Mouse (Mus musculus) induced T-regulatory cell, adult 2 months (primary cell): Measurements from ENCODE around the gene Gm20388.

ENCODE experiments used
- DNase-seq: peaks from one replicate; pipeline ENCODE4 v3.0.0-alpha.2; 2012; ENCODE audit warnings: low read depth

Gm20388 gene

GRCm38 (mm10) chr8:121093496-121093895, 1182.9 kb downstream of the Gm20388 start:
- no peak for DNase-seq

DNA sequence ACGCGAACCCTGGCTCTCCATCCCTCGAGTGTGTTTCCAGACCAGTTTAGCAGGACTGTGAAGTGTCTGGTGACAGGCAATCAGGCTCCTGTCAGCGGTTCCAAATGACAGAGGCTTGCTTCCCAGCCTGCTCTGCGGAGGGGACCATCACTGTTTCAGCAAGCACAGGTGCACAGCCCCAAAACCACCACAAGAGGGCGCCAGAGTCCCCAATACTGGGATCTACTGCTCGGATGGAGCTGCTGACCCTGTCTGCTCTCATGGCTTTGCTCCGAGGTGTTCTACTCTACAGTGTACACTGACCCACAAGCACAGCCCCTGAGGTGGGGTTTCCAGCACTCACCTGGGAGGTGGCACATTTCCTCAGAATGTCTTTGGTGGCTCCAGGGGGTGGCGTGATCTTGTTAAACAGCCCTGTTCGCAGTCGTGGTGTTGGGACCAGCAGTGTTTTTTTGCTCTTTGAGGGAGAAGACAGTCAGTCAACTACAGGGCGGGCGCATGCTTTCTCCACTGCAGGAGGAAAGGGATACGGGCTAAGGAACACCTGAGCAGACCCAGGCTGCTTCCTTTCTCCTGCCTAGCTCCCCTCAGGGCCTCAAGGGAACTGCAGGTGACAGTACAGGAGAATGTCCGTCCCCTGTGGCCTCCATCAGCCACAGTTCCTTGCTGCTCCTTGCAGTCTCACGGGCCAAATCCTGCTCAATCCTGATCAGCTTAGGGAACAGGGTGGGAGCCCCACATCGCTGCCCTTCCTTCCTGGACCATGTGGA, 1193.6 kb downstream of the Gm20388 start:
- DNase-seq, result peak; percentile 86

GRCm38 (mm10) chr8:121107668-121108656, 1197.3 kb downstream of the Gm20388 start, which contains the start of gene Mthfsd:
Gene Mthfsd (minus strand): TSS chr8:121108392.
- peak; percentile 99 for DNase-seq

DNA sequence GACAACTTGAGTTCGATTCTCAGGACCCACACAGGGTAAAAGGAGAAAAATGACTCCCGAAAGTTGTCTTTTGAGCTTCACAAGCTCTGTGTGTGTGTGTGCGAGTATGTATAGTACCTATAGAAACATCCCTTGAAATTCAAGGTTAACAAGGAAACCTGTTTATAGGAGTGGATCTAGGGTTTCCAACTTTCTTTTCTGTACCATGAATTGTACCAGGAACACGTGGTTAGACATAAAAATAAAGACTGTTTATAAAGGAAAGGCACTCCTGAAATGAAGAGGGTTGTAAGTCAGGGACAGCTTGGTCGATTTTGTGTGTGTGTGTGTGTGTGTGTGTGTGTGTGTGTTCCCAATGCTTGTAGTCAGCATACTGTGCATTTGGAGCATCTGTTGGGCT, 1198.0 kb downstream of the Gm20388 start:
- no peak for DNase-seq

- no peak for DNase-seq
These were observed 1200.7 kb downstream of the Gm20388 start for GRCm38 (mm10) chr8:121111145-121111907.

DNA sequence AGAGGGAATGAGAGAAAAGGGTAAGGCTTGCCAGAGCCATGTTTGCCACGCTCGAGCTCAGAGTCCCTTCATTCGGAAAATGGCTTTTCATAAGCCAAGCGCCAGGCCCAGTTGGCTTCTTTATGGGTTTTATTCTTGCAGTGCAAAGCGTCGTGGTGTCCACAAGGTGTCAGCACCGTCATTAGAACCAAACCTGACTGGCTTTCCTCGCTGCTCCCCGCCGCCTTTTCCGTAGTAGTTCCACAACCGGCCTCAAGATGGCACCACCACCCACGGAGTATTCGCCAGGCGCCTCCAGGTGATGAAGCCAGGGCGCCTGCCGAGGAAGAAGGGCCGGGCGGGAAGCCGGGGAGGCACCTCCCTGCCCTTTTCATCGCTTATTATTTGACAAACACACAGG, 1202.6 kb downstream of the Gm20388 start:
- peak; percentile 98 for DNase-seq

DNA sequence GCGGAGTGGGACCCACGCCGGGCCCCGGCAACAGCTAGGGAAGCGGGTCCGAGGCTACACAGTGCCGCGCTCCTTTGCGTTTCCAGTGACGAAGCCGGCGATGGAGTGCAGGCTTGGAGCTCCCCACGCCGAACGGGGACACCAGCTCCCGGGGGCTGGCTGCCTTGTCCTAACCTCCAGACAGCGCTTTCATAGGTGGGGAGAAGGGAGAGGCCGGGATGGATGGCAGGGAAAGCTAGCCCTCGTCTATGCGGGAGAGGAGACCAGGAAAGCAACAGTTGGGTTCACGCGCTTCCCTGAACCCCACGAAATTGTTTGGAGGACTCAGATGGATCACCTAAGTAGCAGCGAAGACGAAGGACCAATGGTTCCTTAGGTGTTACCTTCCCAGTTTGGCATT, 1204.5 kb downstream of the Gm20388 start:
- no peak for DNase-seq

DNA sequence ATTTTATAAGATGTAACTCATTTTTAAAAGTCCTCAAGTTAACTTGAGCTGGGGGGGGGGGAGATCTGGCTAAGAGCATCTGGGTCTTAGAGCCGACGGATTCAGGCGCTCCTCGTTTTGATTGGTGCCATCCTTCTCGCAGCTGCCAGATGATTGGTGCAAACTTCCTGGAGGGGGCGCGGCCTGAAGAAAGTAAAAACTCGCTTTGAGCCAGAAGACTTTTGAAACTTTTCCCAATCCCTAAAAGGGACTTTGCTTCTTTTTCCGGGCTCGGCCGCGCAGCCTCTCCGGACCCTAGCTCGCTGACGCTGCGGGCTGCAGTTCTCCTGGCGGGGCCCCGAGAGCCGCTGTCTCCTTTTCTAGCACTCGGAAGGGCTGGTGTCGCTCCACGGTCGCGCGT, 1205.3 kb downstream of the Gm20388 start, which contains the start of gene Foxc2:
Gene Foxc2 (plus strand): TSS at position 224 of the 400 bp plus-strand sequence.
- DNase-seq, result peak; percentile 86

GRCm38 (mm10) chr8:121116591-121117185, 1206.0 kb downstream of the Gm20388 start:
- peak; percentile 44 for DNase-seq

DNA sequence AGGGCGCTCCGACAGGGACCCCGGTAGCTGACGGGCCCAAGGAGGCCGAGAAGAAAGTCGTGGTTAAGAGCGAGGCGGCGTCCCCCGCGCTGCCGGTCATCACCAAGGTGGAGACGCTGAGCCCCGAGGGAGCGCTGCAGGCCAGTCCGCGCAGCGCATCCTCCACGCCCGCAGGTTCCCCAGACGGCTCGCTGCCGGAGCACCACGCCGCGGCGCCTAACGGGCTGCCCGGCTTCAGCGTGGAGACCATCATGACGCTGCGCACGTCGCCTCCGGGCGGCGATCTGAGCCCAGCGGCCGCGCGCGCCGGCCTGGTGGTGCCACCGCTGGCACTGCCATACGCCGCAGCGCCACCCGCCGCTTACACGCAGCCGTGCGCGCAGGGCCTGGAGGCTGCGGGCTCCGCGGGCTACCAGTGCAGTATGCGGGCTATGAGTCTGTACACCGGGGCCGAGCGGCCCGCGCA, 1206.6 kb downstream of the Gm20388 start:
- DNase-seq, result no peak

DNA sequence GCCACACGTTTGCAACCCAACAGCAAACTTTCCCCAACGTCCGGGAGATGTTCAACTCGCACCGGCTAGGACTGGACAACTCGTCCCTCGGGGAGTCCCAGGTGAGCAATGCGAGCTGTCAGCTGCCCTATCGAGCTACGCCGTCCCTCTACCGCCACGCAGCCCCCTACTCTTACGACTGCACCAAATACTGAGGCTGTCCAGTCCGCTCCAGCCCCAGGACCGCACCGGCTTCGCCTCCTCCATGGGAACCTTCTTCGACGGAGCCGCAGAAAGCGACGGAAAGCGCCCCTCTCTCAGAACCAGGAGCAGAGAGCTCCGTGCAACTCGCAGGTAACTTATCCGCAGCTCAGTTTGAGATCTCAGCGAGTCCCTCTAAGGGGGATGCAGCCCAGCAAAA, 1207.3 kb downstream of the Gm20388 start:
- no peak for DNase-seq

- no peak for DNase-seq
These were observed 1208.2 kb downstream of the Gm20388 start for GRCm38 (mm10) chr8:121118634-121119420.

GRCm38 (mm10) chr8:121119635-121120455, 1209.2 kb downstream of the Gm20388 start:
- no peak for DNase-seq

DNA sequence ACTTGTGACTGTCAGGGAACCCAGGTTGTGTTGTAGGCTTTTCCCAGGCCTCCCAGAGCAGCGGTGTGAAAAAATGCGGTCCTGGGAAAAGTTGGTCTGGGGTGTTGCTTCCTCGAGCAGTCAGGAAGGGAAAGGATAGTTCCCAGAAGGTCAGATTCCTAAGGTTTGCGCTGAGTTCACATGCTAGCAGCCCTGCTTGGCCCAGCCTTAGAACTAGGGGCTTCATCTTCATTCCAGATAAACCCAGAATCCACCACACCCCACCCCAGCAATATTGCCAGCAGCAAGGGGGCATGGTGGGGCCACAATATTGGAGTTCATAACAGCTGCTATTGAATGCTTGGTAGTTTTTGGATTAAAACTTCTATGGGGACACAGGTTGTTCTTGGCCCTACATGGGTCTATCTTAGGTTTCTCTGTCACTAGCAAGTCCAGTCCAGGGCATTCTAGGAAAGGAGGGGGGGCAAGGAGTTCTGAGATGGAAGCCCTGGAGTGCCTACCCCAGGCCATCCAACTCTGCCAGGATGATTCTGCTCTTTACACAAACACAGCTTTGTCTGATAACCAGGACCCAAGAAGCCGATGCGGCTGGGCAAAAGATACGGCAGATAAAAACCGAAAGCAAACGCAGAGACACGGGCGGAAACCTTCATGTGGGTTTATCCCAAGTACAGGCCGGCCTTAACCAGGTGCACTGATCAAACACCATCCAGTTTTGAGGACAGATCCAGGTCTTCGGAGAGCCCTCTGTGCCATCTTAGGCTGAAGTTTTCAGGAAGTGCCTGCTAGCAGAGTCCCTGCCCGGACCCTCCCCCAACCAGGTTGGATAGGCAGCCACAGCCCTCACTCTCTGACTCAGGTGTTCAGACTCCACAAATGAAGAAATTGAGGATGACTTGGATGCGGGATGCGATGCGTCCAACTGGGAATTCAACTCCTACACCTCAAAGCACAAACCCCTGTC, 1210.1 kb downstream of the Gm20388 start:
- peak; percentile 44 for DNase-seq

DNA sequence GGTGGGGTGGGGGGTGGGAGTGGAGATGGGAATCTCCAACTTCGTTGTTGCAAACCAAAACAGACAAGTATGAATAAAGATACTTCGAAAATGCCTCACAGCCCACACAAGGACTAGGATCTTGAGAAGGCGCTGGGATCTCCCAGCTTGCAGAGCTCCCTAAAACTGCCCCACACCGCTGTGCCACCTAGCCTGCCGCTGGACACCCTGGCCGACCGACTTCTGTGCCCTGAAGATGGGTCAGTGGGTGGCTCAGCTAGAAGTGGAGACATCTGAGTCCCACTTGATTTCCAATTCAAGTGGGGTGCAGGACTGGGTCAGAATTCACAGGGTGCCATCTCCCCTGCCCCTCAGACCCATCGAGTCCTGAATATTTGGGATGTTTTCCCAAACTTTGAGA, 1211.1 kb downstream of the Gm20388 start:
- no peak for DNase-seq

- no peak for DNase-seq
These were observed 1211.7 kb downstream of the Gm20388 start for GRCm38 (mm10) chr8:121122368-121122767.

DNA sequence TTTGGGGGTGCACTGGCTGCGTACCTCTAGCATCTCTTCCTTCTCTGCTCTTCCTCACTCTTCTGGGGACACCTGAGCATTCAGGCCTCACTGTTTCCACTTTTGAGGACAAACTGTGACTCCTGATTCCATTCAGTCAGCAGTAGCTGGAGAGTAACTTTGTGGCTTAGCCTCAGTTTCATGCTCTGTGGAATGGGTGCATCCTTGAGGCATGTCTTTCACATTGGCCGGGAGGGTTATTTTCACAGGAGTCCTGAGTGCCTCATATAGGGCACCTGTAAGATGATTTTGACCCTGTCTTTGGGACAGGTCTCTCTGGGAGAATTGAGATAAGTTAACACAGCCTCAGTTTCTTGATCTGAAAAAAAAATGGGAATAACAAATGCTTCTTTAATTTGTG, 1212.5 kb downstream of the Gm20388 start:
- DNase-seq, result no peak

- no peak for DNase-seq
These were observed 1214.1 kb downstream of the Gm20388 start for GRCm38 (mm10) chr8:121124547-121125239.
